Mouse (Mus musculus) embryonic facial prominence, embryonic 14.5 days (tissue): Measurements from ENCODE around the gene Strc. TPM values are rescaled to one million over a fixed set of nuclear protein-coding genes. Genes with fewer than 3 reads are reported as not detected.
"Not testable (repeated sequence)": the region's sequence is repeated elsewhere in the genome, so short reads cannot be mapped to it uniquely, and the experiment has no call there.

Experiments used
- ATAC-seq: fragments of 200-750 bp; cut with Nextera tagmentation; 2 replicates; pipeline ENCODE4 v1.8.0; 2017; ENCODE audit warnings: low read depth, moderate number of reproducible peaks, moderate TSS enrichment
- DNase-seq: peaks from one replicate; pipeline ENCODE4 v3.0.0-alpha.2; 2015; ENCODE audit warnings: low spot score
- H3K27ac ChIP-seq: fragments of 300-500 bp; sonication (generic); replicated peaks from 2 replicates; pipeline ENCODE4 v1.5.1; 2014; ENCODE audit warnings: low read depth, mild to moderate bottlenecking, low read length, moderate library complexity
- H3K27me3 ChIP-seq: fragments of 300-500 bp; sonication (generic); replicated peaks from 2 replicates; pipeline ENCODE4 v1.6.1; 2014; ENCODE audit warnings: low read length; ENCODE audit not compliant: control insufficient read depth, insufficient read depth
- H3K36me3 ChIP-seq: fragments of 300-500 bp; sonication (generic); 2 replicates; pipeline ENCODE4 v1.6.1; 2014; ENCODE audit warnings: low read length, mixed read lengths; ENCODE audit not compliant: control insufficient read depth, insufficient read depth
- H3K4me1 ChIP-seq: fragments of 300-500 bp; sonication (generic); 2 replicates; pipeline ENCODE4 v1.6.1; 2014; ENCODE audit warnings: antibody characterized with exemption, low read length; ENCODE audit not compliant: control insufficient read depth, insufficient read depth
- H3K4me2 ChIP-seq: fragments of 300-500 bp; sonication (generic); 2 replicates; pipeline ENCODE4 v1.6.1; 2014; ENCODE audit warnings: low read depth, mild to moderate bottlenecking, low read length, moderate library complexity, mixed read lengths
- H3K4me3 ChIP-seq: fragments of 300-500 bp; sonication (generic); 2 replicates; pipeline ENCODE4 v1.5.1; 2014; ENCODE audit warnings: low read depth, mild to moderate bottlenecking, low read length
- H3K9ac ChIP-seq: fragments of 300-500 bp; sonication (generic); 2 replicates; pipeline ENCODE4 v1.6.1; 2014; ENCODE audit warnings: low read depth, mild to moderate bottlenecking, low read length, moderate library complexity, mixed read lengths
- H3K9me3 ChIP-seq: fragments of 300-500 bp; sonication (generic); 2 replicates; pipeline ENCODE4 v1.6.1; 2016; ENCODE audit warnings: low read length; ENCODE audit not compliant: control insufficient read depth
- WGBS: fragments of 180-500 bp; shearing (Covaris S2); extraction: QIAGEN DNeasy Blood & Tissue Kit; methylation state at CpG from one replicate; pipeline ENCODE4 v1.1.7; 2014; 5-methylcytosine and 5-hydroxymethylcytosine counted together
- polyA plus RNA-seq: library from polyadenylated mRNA; unstranded; fragments of >200 nt; fragmentation: Nextera tagmentation; extraction: Ambion mirVana; gene quantifications from 2 replicates; pipeline ENCODE4 v1.2.1, GENCODE M21; 2014

The Strc gene
- polyA plus RNA-seq: 0.04 and 0.07 TPM in 2 replicates

DNA sequence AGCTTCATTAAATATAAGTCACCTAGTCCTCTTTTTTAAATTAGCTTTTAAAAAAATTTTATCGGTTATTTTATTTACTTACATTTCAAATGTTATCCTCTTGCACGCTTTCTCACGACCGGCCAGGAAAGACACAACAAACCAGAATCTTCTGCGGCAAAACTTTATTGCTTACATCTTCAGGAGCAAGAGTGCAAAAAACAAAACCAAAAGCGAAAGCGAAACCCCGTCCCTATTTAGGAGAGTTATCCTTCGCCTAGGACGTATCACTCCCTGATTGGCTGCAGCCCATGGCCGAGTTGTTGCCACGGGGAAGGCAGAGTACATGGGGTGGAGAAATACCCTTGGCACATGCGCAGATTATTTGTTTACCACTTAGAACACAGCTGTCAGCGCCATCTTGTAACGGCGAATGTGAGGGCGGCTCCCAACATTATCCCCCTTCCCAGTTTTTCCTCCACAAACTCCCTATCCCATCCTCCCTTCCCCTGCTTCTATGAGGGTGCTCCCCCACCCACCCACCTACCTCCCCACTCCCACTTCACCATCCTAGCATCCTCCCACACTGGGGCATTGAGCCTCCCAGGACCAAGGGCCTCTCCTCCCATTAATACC, at the start of gene Strc:
Gene Strc (minus strand): TSS at position 208 of the 615 bp plus-strand sequence.
- not testable (repeated sequence) for DNase-seq, H3K9me3 ChIP-seq, H3K36me3 ChIP-seq, ATAC-seq, H3K9ac ChIP-seq, H3K27me3 ChIP-seq, H3K27ac ChIP-seq, H3K4me3 ChIP-seq, H3K4me2 ChIP-seq, H3K4me1 ChIP-seq
- 92% methylated on average over 14 of the region's 17 CpGs for WGBS

DNA sequence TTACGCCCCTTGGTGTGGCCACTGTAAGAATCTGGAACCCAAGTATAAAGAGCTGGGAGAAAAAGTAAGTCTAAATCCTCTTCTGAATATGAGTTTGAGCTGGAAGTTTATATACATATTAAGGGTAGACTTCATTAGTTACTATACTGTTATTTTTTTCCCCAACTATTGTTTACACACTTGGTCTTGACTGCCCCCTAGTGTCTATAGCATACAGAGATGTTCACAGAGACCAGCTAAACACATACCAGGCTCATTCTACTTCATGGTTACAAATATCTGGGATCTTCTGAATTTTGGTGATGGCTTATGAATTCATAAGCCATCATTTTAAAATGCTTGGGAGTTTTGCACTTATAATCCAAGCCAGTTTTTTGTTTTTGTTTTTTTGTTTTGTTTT, 47.9 kb upstream of the Strc start:
- no peak overlapping the region for H3K27ac ChIP-seq
- no peak overlapping the region for H3K9ac ChIP-seq
- no peaks in the 10 kb centered on the region for H3K27me3 ChIP-seq
- 100% methylated on average over 1 of the region's 1 CpGs for WGBS
- peaks cover 98% of the 10 kb centered on the region for H3K36me3 ChIP-seq
- DNase-seq (peak; percentile 27), ATAC-seq (no peak)
- no peak overlapping the region for H3K4me3 ChIP-seq
- no peak overlapping the region for H3K4me2 ChIP-seq
- H3K9me3 ChIP-seq: no peaks in the 10 kb centered on the region
- no peaks in the 10 kb centered on the region for H3K4me1 ChIP-seq

GRCm38 (mm10) chr2:121425890-121426289, 38.9 kb upstream of the Strc start:
- DNase-seq (no peak), ATAC-seq (no peak)
- H3K4me2 ChIP-seq: no peak overlapping the region
- no peak overlapping the region for H3K4me3 ChIP-seq
- peaks cover 95% of the 10 kb centered on the region for H3K36me3 ChIP-seq
- no peaks in the 10 kb centered on the region for H3K27me3 ChIP-seq
- no peak overlapping the region for H3K27ac ChIP-seq
- H3K9me3 ChIP-seq: no peaks in the 10 kb centered on the region
- H3K9ac ChIP-seq: no peak overlapping the region
- 89% methylated on average over 2 of the region's 2 CpGs for WGBS
- H3K4me1 ChIP-seq: no peaks in the 10 kb centered on the region

GRCm38 (mm10) chr2:121423166-121423565, 36.2 kb upstream of the Strc start:
- 92% methylated on average over 2 of the region's 2 CpGs for WGBS
- ATAC-seq (no peak), DNase-seq (no peak)
- no peak overlapping the region for H3K4me3 ChIP-seq
- no peaks in the 10 kb centered on the region for H3K27me3 ChIP-seq
- H3K4me2 ChIP-seq: no peak overlapping the region
- no peaks in the 10 kb centered on the region for H3K4me1 ChIP-seq
- no peak overlapping the region for H3K27ac ChIP-seq
- H3K9me3 ChIP-seq: no peaks in the 10 kb centered on the region
- H3K36me3 ChIP-seq: peaks cover 86% of the 10 kb centered on the region
- H3K9ac ChIP-seq: no peak overlapping the region

DNA sequence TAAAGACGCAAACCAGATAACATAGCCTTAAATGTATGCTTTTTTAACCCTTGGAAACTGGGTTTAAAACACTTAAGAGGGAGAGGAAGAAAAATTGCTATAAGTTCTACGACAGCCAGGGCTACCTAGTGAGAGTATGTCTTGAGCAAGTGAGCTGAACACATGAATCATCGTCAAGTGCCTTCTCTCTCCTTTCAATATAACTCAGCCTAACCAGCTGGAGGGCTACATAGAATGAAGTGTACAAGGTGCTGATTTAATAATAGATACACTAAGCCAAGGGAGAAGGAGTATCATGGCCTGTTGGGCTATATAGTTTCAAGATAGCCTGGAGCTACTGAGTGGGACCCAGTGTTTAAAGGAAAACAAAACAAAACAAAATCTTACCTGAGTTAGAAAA, 31.5 kb upstream of the Strc start:
- no peak overlapping the region for H3K4me2 ChIP-seq
- 89% methylated on average over 3 of the region's 3 CpGs for WGBS
- no peak overlapping the region for H3K27ac ChIP-seq
- no peak overlapping the region for H3K4me3 ChIP-seq
- peaks cover 12% of the 10 kb centered on the region for H3K4me1 ChIP-seq
- H3K9ac ChIP-seq: no peak overlapping the region
- H3K9me3 ChIP-seq: no peaks in the 10 kb centered on the region
- H3K27me3 ChIP-seq: no peaks in the 10 kb centered on the region
- peaks cover 52% of the 10 kb centered on the region for H3K36me3 ChIP-seq
- no peak for ATAC-seq
- no peak for DNase-seq

DNA sequence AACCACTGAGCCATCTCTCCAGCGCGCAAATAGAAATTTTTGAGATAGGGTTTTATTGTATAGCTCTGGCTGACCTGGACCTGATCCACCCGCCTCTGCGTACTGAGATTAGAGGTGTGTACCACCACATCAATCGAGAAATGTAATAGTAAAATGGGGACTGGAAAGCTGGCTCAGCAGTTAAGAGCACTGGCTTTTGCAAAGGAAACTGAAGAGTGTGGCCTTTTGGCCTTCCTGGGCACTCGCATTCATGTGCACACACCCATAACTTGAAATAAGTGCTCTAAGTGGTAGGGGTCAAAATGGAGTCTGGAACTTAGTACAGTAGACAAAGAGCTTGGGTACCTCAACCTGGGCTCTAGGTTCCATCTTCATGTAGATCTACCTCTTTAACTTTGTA, 29.4 kb upstream of the Strc start:
- WGBS: 90% methylated on average over 6 of the region's 6 CpGs
- peak overlapping the region; percentile 74 for H3K4me2 ChIP-seq
- no peak overlapping the region for H3K4me3 ChIP-seq
- ATAC-seq: no peak
- no peaks in the 10 kb centered on the region for H3K9me3 ChIP-seq
- no peaks in the 10 kb centered on the region for H3K27me3 ChIP-seq
- no peak overlapping the region for H3K9ac ChIP-seq
- peaks cover 15% of the 10 kb centered on the region for H3K4me1 ChIP-seq
- peaks cover 35% of the 10 kb centered on the region for H3K36me3 ChIP-seq
- no peak for DNase-seq
- H3K27ac ChIP-seq: no peak overlapping the region

DNA sequence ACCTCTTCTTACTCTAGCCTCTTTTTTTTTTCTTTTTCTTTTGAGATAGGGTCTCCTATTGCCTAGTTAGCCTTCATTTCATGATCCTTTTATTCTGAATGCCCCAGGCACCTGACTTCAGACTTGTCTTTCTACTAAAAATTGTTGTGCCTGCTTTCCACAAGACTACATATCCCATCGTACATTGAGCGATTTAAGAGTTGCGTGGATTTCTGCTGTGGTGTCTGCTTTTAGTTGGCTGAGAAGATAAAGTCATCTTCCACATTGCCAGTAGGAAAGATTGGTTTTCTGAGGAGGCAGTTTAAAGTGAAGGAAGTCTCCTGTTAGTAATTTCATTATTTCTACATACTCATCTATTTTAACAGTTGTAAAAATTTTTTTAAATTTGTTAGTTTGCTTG, 28.6 kb upstream of the Strc start:
- peaks cover 27% of the 10 kb centered on the region for H3K36me3 ChIP-seq
- peak overlapping the region; percentile 74 for H3K4me2 ChIP-seq
- ATAC-seq (no peak), DNase-seq (no peak)
- peak overlapping the region; percentile 99 for H3K9ac ChIP-seq
- no peak overlapping the region for H3K27ac ChIP-seq
- peaks cover 15% of the 10 kb centered on the region for H3K4me1 ChIP-seq
- H3K9me3 ChIP-seq: no peaks in the 10 kb centered on the region
- H3K4me3 ChIP-seq: peak overlapping the region; percentile 88
- no peaks in the 10 kb centered on the region for H3K27me3 ChIP-seq
- WGBS: 75% methylated on average over 3 of the region's 3 CpGs

DNA sequence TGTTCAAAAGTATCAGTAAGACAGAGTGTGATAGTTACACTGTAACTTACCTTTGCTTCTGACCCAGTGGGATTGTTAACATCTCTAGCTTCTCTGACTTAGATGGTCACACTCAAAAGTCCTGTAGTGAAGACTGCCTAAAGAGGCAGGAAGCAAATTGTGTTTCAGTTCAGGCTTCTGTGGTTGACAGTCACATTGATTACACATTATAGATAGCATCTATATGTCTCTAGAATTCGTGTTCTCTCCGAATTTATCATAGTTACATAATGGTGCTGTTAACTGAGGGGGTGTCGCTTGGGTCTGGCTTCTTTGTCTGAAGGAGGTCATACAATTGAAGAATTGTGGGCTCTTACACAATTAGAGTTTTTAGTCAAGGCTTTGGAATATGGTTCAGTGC, 28.1 kb upstream of the Strc start:
- WGBS: 50% methylated on average over 3 of the region's 3 CpGs
- H3K27ac ChIP-seq: no peak overlapping the region
- H3K9me3 ChIP-seq: no peaks in the 10 kb centered on the region
- peaks cover 27% of the 10 kb centered on the region for H3K36me3 ChIP-seq
- no peak for ATAC-seq
- peaks cover 15% of the 10 kb centered on the region for H3K4me1 ChIP-seq
- peak overlapping the region; percentile 74 for H3K4me2 ChIP-seq
- peak overlapping the region; percentile 99 for H3K9ac ChIP-seq
- H3K27me3 ChIP-seq: no peaks in the 10 kb centered on the region
- peak overlapping the region; percentile 88 for H3K4me3 ChIP-seq
- DNase-seq: no peak

- DNase-seq: peak; percentile 55
- peak overlapping the region; percentile 99 for H3K9ac ChIP-seq
- H3K4me3 ChIP-seq: peak overlapping the region; percentile 88
- WGBS: under 1% methylated on average over 22 of the region's 32 CpGs
- H3K36me3 ChIP-seq: peaks cover 22% of the 10 kb centered on the region
- ATAC-seq: peak; percentile 24
- no peaks in the 10 kb centered on the region for H3K9me3 ChIP-seq
- peaks cover 15% of the 10 kb centered on the region for H3K4me1 ChIP-seq
- no peaks in the 10 kb centered on the region for H3K27me3 ChIP-seq
- peak overlapping the region; percentile 74 for H3K4me2 ChIP-seq
- H3K27ac ChIP-seq: peak overlapping the region; percentile 98
Measured at GRCm38 (mm10) chr2:121414139-121414685, 27.2 kb upstream of the Strc start.
